Mouse (Mus musculus): ENCODE measurements around the gene Hsd17b13.
A peak's percentile ranks its signal among the peaks of the same experiment; 100 is the strongest.
"Not testable (repeated sequence)": the region's sequence is repeated elsewhere in the genome, so short reads cannot be mapped to it uniquely, and the experiment has no call there.

Hsd17b13 gene

GRCm38 (mm10) chr5:103980705-103981560 lies 3.7 kb upstream of the Hsd17b13 start:
- DNase-seq: no peak

- DNase-seq: no peak
These were observed 829 bp upstream of the Hsd17b13 start for GRCm38 (mm10) chr5:103977907-103978570.

GRCm38 (mm10) chr5:103975736-103976135 lies 1.5 kb downstream of the Hsd17b13 start:
- no peak for DNase-seq

GRCm38 (mm10) chr5:103972801-103973200 lies 4.4 kb downstream of the Hsd17b13 start:
- DNase-seq: no peak

GRCm38 (mm10) chr5:103972379-103972778 lies 4.8 kb downstream of the Hsd17b13 start:
- DNase-seq: no peak

- no peak for DNase-seq
These were observed 6.2 kb downstream of the Hsd17b13 start for GRCm38 (mm10) chr5:103971051-103971450.

- DNase-seq: no peak
These were observed 14.2 kb downstream of the Hsd17b13 start for GRCm38 (mm10) chr5:103962935-103963429.

- no peak for DNase-seq
These were observed 22.6 kb downstream of the Hsd17b13 start for GRCm38 (mm10) chr5:103954638-103955037.

GRCm38 (mm10) chr5:103953135-103954083 lies 23.8 kb downstream of the Hsd17b13 start:
- DNase-seq: peak in 1 of 2 experiments; percentile 15

- not testable (repeated sequence) for DNase-seq
These were observed 27.1 kb downstream of the Hsd17b13 start for GRCm38 (mm10) chr5:103950138-103950537.

GRCm38 (mm10) chr5:103943183-103943582 lies 34.0 kb downstream of the Hsd17b13 start:
- no peak for DNase-seq

- DNase-seq: no peak
These were observed 37.4 kb downstream of the Hsd17b13 start for GRCm38 (mm10) chr5:103939856-103940255.

GRCm38 (mm10) chr5:103939350-103939652 lies 37.9 kb downstream of the Hsd17b13 start:
- DNase-seq: no peak

GRCm38 (mm10) chr5:103938547-103939349 lies 38.5 kb downstream of the Hsd17b13 start:
- DNase-seq: no peak

- no peak for DNase-seq
These were observed 40.2 kb downstream of the Hsd17b13 start for GRCm38 (mm10) chr5:103936906-103937589.

GRCm38 (mm10) chr5:103931924-103932323 lies 45.3 kb downstream of the Hsd17b13 start:
- not testable (repeated sequence) for DNase-seq

- DNase-seq: no peak
These were observed 46.7 kb downstream of the Hsd17b13 start for GRCm38 (mm10) chr5:103930511-103930910.

- DNase-seq: no peak
These were observed 49.0 kb downstream of the Hsd17b13 start for GRCm38 (mm10) chr5:103928196-103928550.

- DNase-seq: peak; percentile 87 to 90
These were observed 49.6 kb downstream of the Hsd17b13 start for GRCm38 (mm10) chr5:103927429-103928195.

- no peak for DNase-seq
These were observed 50.8 kb downstream of the Hsd17b13 start for GRCm38 (mm10) chr5:103926398-103926797.

- DNase-seq: no peak
These were observed 53.5 kb downstream of the Hsd17b13 start for GRCm38 (mm10) chr5:103923755-103924154.

Data from lung, adult 18-20 months (tissue).